Mouse (Mus musculus) urinary bladder, adult 18-20 months (tissue): ENCODE measurements around the gene Olfr844.

ENCODE experiments used
- DNase-seq, 2 experiments: peaks; one replicate each; pipeline ENCODE4 v3.0.0; 2022; ENCODE audit warnings: low spot score in 2 of 2, mixed read lengths in 2 of 2

Olfr844 gene

GRCm38 (mm10) chr9:19316047-19316446 lies at the start of gene Olfr844:
Olfr844 (plus strand) TSS chr9:19316347.
- no peak for DNase-seq

- no peak for DNase-seq
Measured at GRCm38 (mm10) chr9:19336157-19336556, 20.0 kb downstream of the Olfr844 start, which contains the start of gene Olfr845. Olfr845 (plus strand) TSS chr9:19336457.

GRCm38 (mm10) chr9:19363905-19364304 lies 47.8 kb downstream of the Olfr844 start, which contains the start of gene Olfr846:
Olfr846 (minus strand) TSS chr9:19364005.
- no peak for DNase-seq
